Mouse (Mus musculus) large intestine, adult 2 months (tissue): ENCODE measurements around the gene Camk1g. TPM values are rescaled to one million over a fixed set of nuclear protein-coding genes. Genes with fewer than 3 reads are reported as not detected.

Source experiments
- DNase-seq: peaks from one replicate; pipeline ENCODE4 v3.0.0-alpha.2; 2012; ENCODE audit warnings: low read depth, low spot score
- WGBS: fragments of 180-500 bp; shearing (Covaris S2); methylation state at CpG from one replicate; pipeline ENCODE4 v1.1.7; 2018; 5-methylcytosine and 5-hydroxymethylcytosine counted together
- polyA plus RNA-seq: library from polyadenylated mRNA; depleted of rRNA; stranded (reverse); fragments of >200 nt; gene quantifications from 2 replicates; pipeline ENCODE4 v1.2.3, GENCODE M21; 2012; rRNA removed

Camk1g gene
- polyA plus RNA-seq, 1 experiment = 0.27 TPM

DNA sequence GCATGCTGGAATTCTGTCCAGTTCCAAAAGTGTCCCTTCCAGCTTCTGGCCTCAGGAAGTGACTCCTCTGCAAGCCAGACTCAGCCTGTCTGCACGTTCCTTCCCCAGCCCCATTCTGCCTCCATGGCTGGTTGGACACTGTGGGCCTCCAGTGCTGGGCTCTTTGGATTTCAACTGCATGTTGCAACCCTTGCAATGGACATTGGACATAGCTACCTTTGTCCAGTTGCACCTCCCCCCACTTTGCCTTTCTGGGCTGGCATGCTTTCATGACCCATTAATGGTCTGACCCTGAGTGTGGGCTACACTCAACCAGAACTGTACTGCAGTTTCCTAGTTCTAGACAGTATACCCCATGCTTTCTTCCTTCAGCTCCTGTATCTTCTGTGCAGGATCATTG is 58.5 kb downstream of the Camk1g start:
- WGBS = 86% methylated on average over 1 of the region's 1 CpGs
- no peak for DNase-seq

DNA sequence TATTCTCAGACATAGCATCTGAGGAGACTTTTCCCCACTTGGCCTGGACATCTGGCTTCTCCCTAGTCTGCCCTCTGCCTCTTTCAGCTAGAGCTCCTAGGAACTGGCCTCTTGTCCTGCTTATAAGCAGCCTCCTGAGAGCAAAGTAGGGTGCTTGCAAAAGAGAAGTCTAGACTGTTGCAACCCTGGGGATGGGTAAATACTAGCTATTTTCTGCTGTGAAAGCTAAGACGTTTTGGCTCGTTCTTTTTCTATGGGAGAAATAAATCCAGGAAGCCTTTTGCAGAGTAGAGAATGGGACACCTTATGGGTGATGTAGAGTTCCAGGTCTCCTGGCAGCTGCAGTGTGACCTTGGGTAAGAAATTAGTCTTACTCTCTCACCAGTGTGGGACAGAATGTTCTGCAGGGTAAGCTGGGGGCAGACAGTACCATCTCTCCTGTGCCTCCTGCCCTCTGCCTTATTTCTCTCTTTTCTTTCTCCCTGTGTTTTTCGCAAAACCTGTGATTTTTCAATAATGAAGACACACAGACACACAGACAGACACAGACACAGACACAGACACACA is 59.5 kb downstream of the Camk1g start:
- no peak for DNase-seq
- WGBS = 84% methylated on average over 3 of the region's 3 CpGs

DNA sequence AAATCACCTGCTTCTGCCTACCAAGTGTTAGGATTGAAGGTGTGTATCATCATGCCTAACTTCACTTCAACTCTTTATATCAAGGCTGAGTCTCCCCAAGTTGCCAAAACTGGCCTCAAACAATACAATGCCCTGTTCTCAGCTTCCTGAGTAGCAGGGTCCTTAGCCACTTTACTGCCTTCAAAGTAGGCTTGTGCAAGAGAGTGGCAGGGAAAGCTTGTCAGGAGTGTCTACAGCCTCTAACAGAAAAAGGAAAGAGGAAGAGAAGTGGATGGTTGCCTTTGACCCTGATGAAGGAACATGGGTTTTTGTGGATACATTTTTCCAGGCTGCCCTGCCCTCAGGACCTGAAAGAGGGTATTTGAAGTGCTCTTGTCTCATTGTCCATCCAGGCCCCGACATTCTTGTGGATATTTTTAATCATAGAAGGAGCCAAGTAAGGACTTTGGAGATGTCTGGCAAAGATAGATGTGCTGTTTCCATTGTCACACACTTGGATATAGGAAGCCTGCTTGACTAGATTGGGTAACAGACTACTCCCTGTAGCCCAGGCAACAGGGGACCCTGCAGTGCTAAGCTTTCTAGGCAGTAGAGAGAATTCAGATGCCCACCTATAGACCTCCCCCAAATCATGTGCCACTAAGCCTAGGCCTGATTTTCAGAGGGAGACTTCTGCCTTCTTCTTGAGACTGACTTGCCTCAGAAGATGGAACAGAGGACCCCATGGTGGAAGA is 60.1 kb downstream of the Camk1g start:
- no peak for DNase-seq
- 55% methylated on average over 1 of the region's 1 CpGs for WGBS

DNA sequence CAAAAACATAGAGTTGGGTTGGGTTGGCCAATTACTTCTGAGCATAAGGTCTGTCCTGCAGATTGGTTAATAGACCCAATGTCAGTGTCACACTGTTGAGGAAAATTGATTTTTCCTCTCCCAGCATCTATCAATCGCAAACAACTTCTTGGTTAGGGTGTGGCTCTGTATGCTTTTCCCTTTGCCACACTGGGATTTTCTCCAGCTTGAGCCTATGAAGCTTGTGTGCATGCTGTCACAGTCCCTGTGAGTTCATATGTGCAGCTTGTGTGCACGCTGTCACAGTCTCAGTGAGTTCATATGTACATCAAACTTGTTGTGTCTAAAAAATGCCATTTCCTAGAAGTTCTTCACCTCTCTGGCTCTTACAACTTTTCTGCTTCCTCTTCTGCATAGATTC is 63.3 kb downstream of the Camk1g start:
- 33% methylated on average over 2 of the region's 2 CpGs for whole genome bisulfite sequencing
- DNase-seq = no peak

DNA sequence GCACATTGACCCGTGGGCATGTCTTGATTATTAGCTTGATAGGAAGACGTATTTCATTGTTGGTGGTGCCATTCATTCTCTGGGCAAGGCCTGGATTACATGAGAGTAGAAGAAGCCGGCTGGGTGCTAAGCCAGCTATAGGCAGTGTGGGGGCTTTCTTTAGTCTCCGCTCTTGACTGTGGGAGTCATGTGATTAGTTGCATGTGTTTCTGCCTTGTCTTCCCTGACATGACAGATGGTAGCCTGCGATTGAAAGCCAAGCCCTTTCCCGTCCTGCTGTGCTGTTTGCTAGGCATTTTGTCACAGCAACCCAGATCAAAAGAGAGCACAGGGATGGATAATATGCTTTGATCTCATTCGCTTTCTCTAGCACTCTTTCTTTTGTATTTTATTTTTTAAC is 64.7 kb downstream of the Camk1g start:
- 81% methylated on average over 7 of the region's 7 CpGs for WGBS
- no peak for DNase-seq

DNA sequence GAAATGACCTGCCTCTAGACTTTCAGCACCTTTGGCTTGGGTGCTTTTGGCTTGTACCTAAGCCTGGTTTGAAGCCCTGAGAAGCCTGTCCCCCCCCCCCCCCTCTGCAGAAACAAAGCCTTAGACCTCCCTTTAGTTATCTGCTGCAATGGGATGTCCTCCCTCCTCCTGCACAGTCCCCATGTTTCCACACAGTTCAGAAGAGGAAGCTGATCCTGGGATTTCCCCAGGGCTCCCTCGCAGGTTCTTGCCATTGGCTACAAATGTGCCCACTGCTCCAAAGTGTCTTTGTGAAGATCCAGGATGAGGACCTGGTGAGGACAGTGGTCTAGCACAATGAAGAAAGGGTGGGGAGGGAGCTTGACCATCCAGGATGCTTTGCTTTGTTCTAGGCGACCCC is 67.0 kb downstream of the Camk1g start:
- WGBS = 68% methylated on average over 2 of the region's 2 CpGs

DNA sequence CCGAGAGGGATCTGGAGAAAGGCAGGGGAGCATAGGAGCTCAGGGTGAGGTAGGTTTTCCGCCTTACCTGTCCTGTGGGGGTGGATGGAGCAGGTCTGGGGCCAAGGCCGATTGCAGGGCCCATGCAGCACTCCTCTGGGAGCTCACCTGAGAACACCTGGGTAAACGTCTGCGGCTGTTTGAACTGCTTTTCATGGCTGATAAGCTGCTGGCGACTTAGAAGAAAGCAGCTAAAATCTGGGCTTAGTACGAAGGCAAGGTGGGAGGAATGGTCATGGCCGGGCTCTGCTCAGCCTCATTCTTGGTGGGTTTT is 68.0 kb downstream of the Camk1g start:
- DNase-seq = no peak
- 35% methylated on average over 8 of the region's 8 CpGs for WGBS

More for the DNA sequence above, 67.0 kb downstream of the Camk1g start:
- DNase-seq = no peak

DNA sequence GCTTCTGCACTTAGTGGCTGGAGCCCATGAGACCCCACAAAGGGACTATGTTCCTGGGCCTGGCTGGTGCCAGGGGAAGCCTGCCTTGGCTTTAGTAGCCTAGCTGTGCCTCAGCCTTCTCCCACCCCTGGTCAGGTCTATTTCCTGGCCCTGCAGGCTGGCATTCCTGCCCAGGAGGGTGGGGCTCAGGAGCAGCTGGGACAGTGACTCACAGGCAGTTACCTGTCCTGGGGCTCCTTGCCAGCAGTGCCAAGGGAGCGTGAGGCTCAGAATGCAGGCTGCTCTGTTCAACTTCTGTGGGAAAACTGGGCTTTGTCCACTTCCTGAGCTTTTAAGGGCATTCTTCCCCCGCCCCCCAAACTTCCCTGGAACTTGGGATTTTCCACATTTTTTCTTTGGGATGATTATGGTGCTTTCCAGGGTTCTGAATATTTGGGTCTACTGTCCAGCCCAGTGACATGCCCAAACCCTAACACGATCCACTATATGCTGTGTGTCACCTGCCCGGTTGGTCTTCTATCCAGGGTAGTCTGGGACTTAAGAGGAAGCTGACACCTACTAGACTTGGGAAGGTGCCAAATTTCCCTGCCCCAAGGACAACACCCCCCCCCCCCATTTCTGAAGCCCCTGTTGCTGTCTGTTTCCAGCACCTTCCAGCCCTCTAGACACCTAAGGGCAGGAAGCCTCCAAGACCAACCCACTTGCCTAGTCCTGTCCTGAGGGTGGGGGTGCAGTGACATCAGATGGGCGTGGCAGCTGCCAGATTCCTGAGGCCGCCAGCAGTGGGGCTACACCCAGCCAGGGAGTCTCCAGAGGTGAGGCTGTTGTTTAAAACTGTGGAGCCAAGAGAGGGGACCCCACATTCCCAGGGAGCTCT is 68.6 kb downstream of the Camk1g start:
- peak; percentile 84 for DNase-seq
- 34% methylated on average over 6 of the region's 6 CpGs for WGBS

DNA sequence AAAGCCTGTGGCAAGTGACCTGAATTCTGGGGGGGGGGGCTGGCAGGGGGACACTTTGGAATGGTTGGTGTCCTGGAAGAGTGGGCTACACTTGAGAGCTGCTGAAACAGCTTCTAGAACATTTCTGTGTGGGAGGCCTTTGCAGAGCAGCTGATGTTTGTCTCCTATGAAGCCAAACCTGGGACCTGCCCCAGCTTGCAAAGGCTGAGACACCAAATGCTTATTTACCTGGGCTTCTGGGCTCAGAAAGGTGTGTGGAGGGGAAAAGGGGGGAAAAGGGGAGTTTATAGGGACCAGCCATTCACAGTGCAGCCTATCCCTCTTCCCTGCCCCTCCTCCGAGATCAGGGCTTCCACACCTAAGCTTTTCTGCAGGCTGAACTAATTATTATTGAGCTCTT is 70.1 kb downstream of the Camk1g start:
- no peak for DNase-seq
- WGBS = 68% methylated on average over 1 of the region's 1 CpGs

DNA sequence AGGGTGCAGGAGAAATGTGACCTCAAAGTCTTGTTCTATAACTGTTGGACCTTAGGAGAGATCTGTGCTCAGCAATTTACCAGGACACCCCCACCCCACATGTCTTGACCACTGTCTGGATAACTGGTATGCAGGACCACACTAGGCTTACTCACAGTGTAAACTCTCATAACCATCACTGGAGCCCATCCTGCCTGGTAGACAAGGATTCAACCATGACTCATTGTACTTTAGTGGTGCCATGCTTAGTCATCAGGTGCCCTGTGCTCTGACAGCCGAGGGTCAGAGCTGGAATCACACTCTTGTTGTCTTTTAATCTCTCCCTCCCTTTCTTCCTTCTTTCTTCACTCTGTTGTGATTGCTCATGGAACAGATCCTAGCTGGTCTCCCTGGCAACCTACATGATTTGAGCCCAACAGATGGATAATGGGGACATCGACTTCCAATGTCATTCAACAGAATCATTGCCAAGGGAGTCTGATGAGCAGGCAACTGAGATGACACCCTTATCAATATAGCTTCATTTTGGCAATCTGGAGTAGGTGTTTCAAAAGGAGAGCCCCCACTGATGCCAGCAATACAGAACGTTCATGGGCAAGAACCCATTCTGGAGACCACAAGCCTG is 71.8 kb downstream of the Camk1g start:
- DNase-seq = no peak
- 67% methylated on average over 3 of the region's 3 CpGs for WGBS

Other genes starting within 250 kb of the Camk1g start
- 10.4 and 12.9 TPM in 2 replicates for gene Diexf, start 240.0 kb downstream of the Camk1g start, polyA plus RNA-seq
- gene Irf6, start 217.2 kb downstream of the Camk1g start, polyA plus RNA-seq = 108 and 192 TPM in 2 replicates
- gene A130010J15Rik, start 202.3 kb downstream of the Camk1g start, polyA plus RNA-seq = 5.0 and 6.6 TPM in 2 replicates
- gene Traf3ip3, start 168.6 kb downstream of the Camk1g start, polyA plus RNA-seq = 6.1 and 7.4 TPM in 2 replicates
- 14.7 and 16.7 TPM in 2 replicates for gene Lamb3, start 162.6 kb downstream of the Camk1g start, polyA plus RNA-seq
- 10.5 and 12.3 TPM in 2 replicates for gene Hsd11b1, start 106.2 kb downstream of the Camk1g start, polyA plus RNA-seq
- gene G0s2, start 97.1 kb downstream of the Camk1g start, polyA plus RNA-seq = 28.4 and 31.0 TPM in 2 replicates